Mouse (Mus musculus) kidney, embryonic 16.5 days (tissue): ENCODE measurements around the gene Gm10964. TPM values are rescaled to one million over a fixed set of nuclear protein-coding genes. Genes with fewer than 3 reads are reported as not detected.

Source experiments
- ATAC-seq: fragments of 200-750 bp; cut with Nextera tagmentation; 2 replicates; pipeline ENCODE4 v1.8.0; 2017; ENCODE audit warnings: moderate TSS enrichment; ENCODE audit not compliant: low FRiP score, low TSS enrichment
- H3K27ac ChIP-seq: fragments of 300-500 bp; sonication (generic); 2 replicates; pipeline ENCODE4 v1.5.1; 2014; ENCODE audit warnings: low read length
- H3K27me3 ChIP-seq: fragments of 300-500 bp; sonication (generic); 2 replicates; pipeline ENCODE4 v1.6.1; 2014; ENCODE audit warnings: low read length, control low read depth, mixed read lengths; ENCODE audit not compliant: insufficient read depth
- H3K36me3 ChIP-seq: fragments of 300-500 bp; sonication (generic); 2 replicates; pipeline ENCODE4 v1.6.1; 2014; ENCODE audit warnings: low read length, control low read depth, mixed read lengths; ENCODE audit not compliant: insufficient read depth
- H3K4me1 ChIP-seq: fragments of 300-500 bp; sonication (generic); 2 replicates; pipeline ENCODE4 v1.6.1; 2014; ENCODE audit warnings: low read length, control low read depth, mixed read lengths; ENCODE audit not compliant: insufficient read depth
- H3K4me2 ChIP-seq: fragments of 300-500 bp; sonication (generic); replicated peaks from 2 replicates; pipeline ENCODE4 v1.6.1; 2014; ENCODE audit warnings: low read depth, low read length
- H3K4me3 ChIP-seq: fragments of 300-500 bp; sonication (generic); 2 replicates; pipeline ENCODE4 v1.5.1; 2014; ENCODE audit warnings: mild to moderate bottlenecking, low read length
- H3K9ac ChIP-seq: fragments of 300-500 bp; sonication (generic); replicated peaks from 2 replicates; pipeline ENCODE4 v1.6.1; 2014; ENCODE audit warnings: low read length
- H3K9me3 ChIP-seq: fragments of 300-500 bp; sonication (generic); 2 replicates; pipeline ENCODE4 v1.6.1; 2016; ENCODE audit warnings: low read length, control low read depth
- WGBS: fragments of 180-500 bp; shearing (Covaris S2); extraction: QIAGEN DNeasy Blood & Tissue Kit; methylation state at CpG from one replicate; pipeline ENCODE4 v1.1.7; 2014; 5-methylcytosine and 5-hydroxymethylcytosine counted together
- polyA plus RNA-seq: library from polyadenylated mRNA; unstranded; fragments of >200 nt; fragmentation: Nextera tagmentation; extraction: Ambion mirVana; gene quantifications from 2 replicates; pipeline ENCODE4 v1.2.1, GENCODE M21; 2015

Gene Gm10964
- polyA plus RNA-seq, 1 experiment from 2014 or later = not detected

GRCm38 (mm10) chr3:103774009-103774408, 34.8 kb downstream of the Gm10964 start:
- no peak overlapping the region for H3K27ac ChIP-seq
- peaks cover 32% of the 10 kb centered on the region for H3K4me1 ChIP-seq
- ATAC-seq = no peak
- no peak overlapping the region for H3K4me3 ChIP-seq
- 83% methylated on average over 15 of the region's 15 CpGs for WGBS
- no peaks in the 10 kb centered on the region for H3K27me3 ChIP-seq
- H3K9me3 ChIP-seq = no peaks in the 10 kb centered on the region
- H3K36me3 ChIP-seq = peaks cover 19% of the 10 kb centered on the region; the same call in 1 of the 2 replicates
- no peak overlapping the region for H3K4me2 ChIP-seq
- H3K9ac ChIP-seq = no peak overlapping the region

GRCm38 (mm10) chr3:103777940-103778339, 38.8 kb downstream of the Gm10964 start:
- no peak for ATAC-seq
- Histone ChIP-seq H3K4me2 (no peak overlapping the region), H3K36me3 (peaks cover 14% of the 10 kb centered on the region; the same call in 1 of the 2 replicates), H3K27me3 (no peaks in the 10 kb centered on the region), H3K9ac (no peak overlapping the region), H3K9me3 (no peaks in the 10 kb centered on the region), H3K27ac (no peak overlapping the region), H3K4me3 (no peak overlapping the region), H3K4me1 (peaks cover 10% of the 10 kb centered on the region)
- 89% methylated on average over 11 of the region's 11 CpGs for WGBS

- H3K36me3 ChIP-seq = peaks cover 14% of the 10 kb centered on the region; the same call in 1 of the 2 replicates
- H3K9ac ChIP-seq = no peak overlapping the region
- no peak overlapping the region for H3K4me2 ChIP-seq
- H3K27me3 ChIP-seq = no peaks in the 10 kb centered on the region
- no peak overlapping the region for H3K27ac ChIP-seq
- no peaks in the 10 kb centered on the region for H3K9me3 ChIP-seq
- H3K4me1 ChIP-seq = peaks cover 2% of the 10 kb centered on the region
- H3K4me3 ChIP-seq = no peak overlapping the region
- ATAC-seq = no peak
- WGBS = 78% methylated on average over 6 of the region's 6 CpGs
Observed at GRCm38 (mm10) chr3:103778660-103779059, 39.5 kb downstream of the Gm10964 start.

GRCm38 (mm10) chr3:103779183-103779582, 40.0 kb downstream of the Gm10964 start:
- peaks cover 14% of the 10 kb centered on the region; the same call in 1 of the 2 replicates for H3K36me3 ChIP-seq
- H3K4me2 ChIP-seq = no peak overlapping the region
- no peak for ATAC-seq
- no peak overlapping the region for H3K4me3 ChIP-seq
- 88% methylated on average over 7 of the region's 7 CpGs for WGBS
- H3K9ac ChIP-seq = no peak overlapping the region
- H3K4me1 ChIP-seq = no peaks in the 10 kb centered on the region
- no peak overlapping the region for H3K27ac ChIP-seq
- H3K9me3 ChIP-seq = no peaks in the 10 kb centered on the region
- H3K27me3 ChIP-seq = no peaks in the 10 kb centered on the region

- ATAC-seq = no peak
- Histone ChIP-seq H3K4me2 (no peak overlapping the region), H3K9me3 (no peaks in the 10 kb centered on the region), H3K9ac (no peak overlapping the region), H3K4me3 (no peak overlapping the region), H3K27ac (no peak overlapping the region), H3K4me1 (0 out of 2 replicates have a peak, but pooled peaks cover 4% of the 10 kb centered on the region), H3K36me3 (peaks cover 14% of the 10 kb centered on the region; the same call in 1 of the 2 replicates), H3K27me3 (no peaks in the 10 kb centered on the region)
- WGBS = 96% methylated on average over 3 of the region's 3 CpGs
Observed at GRCm38 (mm10) chr3:103780271-103780670, 41.1 kb downstream of the Gm10964 start.

- Histone ChIP-seq H3K27ac (no peak overlapping the region), H3K9ac (no peak overlapping the region), H3K9me3 (no peaks in the 10 kb centered on the region), H3K4me2 (no peak overlapping the region), H3K27me3 (no peaks in the 10 kb centered on the region), H3K4me3 (no peak overlapping the region), H3K36me3 (peaks cover 14% of the 10 kb centered on the region; the same call in 1 of the 2 replicates), H3K4me1 (0 out of 2 replicates have a peak, but pooled peaks cover 6% of the 10 kb centered on the region)
- no peak for ATAC-seq
- 83% methylated on average over 5 of the region's 5 CpGs for WGBS
Observed at GRCm38 (mm10) chr3:103780777-103781176, 41.6 kb downstream of the Gm10964 start.

- Histone ChIP-seq H3K36me3 (0 out of 2 replicates have a peak, but pooled peaks cover 3% of the 10 kb centered on the region), H3K4me2 (no peak overlapping the region), H3K9ac (no peak overlapping the region), H3K27me3 (no peaks in the 10 kb centered on the region), H3K9me3 (no peaks in the 10 kb centered on the region), H3K4me3 (no peak overlapping the region), H3K4me1 (0 out of 2 replicates have a peak, but pooled peaks cover 6% of the 10 kb centered on the region), H3K27ac (no peak overlapping the region)
- WGBS = 83% methylated on average over 4 of the region's 4 CpGs
- no peak for ATAC-seq
Observed at GRCm38 (mm10) chr3:103782844-103783609, 43.9 kb downstream of the Gm10964 start.

- Histone ChIP-seq H3K4me3 (no peak overlapping the region), H3K4me2 (no peak overlapping the region), H3K27me3 (no peaks in the 10 kb centered on the region), H3K27ac (no peak overlapping the region), H3K36me3 (no peaks in the 10 kb centered on the region), H3K9me3 (no peaks in the 10 kb centered on the region), H3K9ac (no peak overlapping the region), H3K4me1 (peaks cover 27% of the 10 kb centered on the region)
- no peak for ATAC-seq
- 55% methylated on average over 7 of the region's 7 CpGs for WGBS
Observed at GRCm38 (mm10) chr3:103787225-103787624, 48.1 kb downstream of the Gm10964 start.

GRCm38 (mm10) chr3:103789096-103789495, 49.9 kb downstream of the Gm10964 start:
- H3K27me3 ChIP-seq = no peaks in the 10 kb centered on the region
- H3K27ac ChIP-seq = no peak overlapping the region
- no peak for ATAC-seq
- H3K9me3 ChIP-seq = no peaks in the 10 kb centered on the region
- no peak overlapping the region for H3K9ac ChIP-seq
- WGBS = 77% methylated on average over 7 of the region's 7 CpGs
- H3K4me1 ChIP-seq = peaks cover 27% of the 10 kb centered on the region
- H3K4me3 ChIP-seq = peak overlapping the region; percentile 59; the same call in 1 of the 2 replicates
- peak overlapping the region; percentile 75 for H3K4me2 ChIP-seq
- H3K36me3 ChIP-seq = no peaks in the 10 kb centered on the region

GRCm38 (mm10) chr3:103789891-103790345, 50.8 kb downstream of the Gm10964 start:
- no peaks in the 10 kb centered on the region for H3K9me3 ChIP-seq
- H3K36me3 ChIP-seq = no peaks in the 10 kb centered on the region
- H3K27ac ChIP-seq = peak overlapping the region; percentile 61
- H3K27me3 ChIP-seq = no peaks in the 10 kb centered on the region
- no peak for ATAC-seq
- peak overlapping the region; percentile 59 for H3K4me3 ChIP-seq
- 2% methylated on average over 14 of the region's 14 CpGs for WGBS
- H3K4me1 ChIP-seq = peaks cover 25% of the 10 kb centered on the region
- peak overlapping the region; percentile 75 for H3K4me2 ChIP-seq
- H3K9ac ChIP-seq = peak overlapping the region; percentile 92
